Mouse (Mus musculus): ENCODE measurements around the gene Gm12248.

Gm12248 gene

DNA sequence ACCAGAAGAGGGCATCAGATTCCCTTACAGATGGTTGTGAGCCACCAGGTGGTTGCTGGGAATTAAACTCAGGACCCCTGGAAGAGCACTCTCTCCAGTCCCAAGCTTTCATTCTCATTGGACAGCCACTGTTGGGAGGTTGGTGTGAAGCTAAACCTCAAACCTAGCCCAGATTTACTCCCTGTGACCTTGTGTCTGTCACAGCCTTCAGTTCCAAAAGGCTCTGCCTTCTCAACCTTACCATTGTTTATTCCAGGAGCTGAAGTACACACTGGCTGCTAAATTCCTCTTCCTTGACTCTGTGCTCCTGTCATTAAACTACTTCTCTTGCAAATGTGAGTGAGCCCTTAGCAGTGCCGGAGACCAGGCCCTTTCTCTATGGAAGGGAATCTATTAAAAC lies 64.0 kb downstream of the Gm12248 start:
- DNase-seq, result no peak

DNA sequence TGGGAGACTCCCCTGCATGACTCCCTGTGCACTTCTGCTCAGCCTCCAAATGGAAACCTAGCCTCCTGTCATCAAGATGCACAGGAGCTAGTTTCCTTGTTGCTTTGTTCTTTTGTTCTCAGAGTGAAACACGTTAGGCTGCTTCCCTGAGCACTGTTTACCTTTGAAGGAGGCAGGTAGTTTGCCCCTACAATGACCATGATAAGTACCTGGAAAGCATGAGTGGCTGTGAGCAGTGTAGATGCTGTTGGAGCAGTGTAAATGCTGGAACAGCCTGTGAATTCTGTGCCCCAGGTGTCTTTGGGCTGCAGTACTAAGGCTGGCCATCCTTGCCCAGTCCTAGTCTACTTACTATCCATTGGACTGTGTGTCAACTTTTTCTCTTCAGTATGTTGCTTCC lies 66.1 kb downstream of the Gm12248 start:
- DNase-seq, result no peak

DNA sequence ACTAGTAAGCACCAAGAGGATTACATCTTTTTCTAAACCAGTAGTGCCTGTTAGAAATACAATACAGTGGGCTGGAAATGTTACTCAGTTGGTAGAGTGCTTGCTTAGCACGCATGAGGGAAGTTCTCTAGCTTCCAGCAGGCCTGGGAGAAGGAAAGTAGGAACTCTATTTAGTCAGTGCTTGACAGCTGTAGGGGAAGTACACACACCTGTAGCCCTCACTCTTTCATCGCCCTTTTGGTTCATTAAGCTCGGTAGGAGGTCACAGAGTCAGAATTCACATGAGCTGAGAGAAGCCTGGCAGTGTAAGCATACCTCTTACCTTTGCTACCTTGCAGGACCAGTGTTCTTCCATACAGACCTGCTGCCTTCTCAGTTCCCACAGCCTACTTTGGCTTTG lies 66.6 kb downstream of the Gm12248 start:
- DNase-seq, result no peak

DNA sequence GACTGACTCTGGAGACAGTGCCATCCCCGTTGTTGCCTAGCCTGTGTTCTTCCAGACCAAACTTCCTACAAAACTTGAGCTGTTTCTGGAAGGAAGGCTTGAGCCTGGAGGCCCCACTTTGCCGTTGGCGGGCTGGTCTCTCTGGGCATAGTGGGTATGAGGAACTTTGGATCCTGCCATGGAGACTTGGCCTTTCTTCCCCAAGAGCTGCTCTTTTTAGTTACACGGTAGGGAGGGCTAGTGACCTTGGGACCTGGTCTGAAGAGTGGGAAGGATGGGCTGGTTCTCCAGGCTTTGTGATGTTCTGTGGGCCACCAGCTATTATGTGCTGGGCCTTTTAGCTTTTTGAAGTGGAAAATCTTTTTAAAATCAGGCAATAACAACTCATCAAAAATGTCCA lies 67.1 kb downstream of the Gm12248 start:
- DNase-seq, result no peak

DNA sequence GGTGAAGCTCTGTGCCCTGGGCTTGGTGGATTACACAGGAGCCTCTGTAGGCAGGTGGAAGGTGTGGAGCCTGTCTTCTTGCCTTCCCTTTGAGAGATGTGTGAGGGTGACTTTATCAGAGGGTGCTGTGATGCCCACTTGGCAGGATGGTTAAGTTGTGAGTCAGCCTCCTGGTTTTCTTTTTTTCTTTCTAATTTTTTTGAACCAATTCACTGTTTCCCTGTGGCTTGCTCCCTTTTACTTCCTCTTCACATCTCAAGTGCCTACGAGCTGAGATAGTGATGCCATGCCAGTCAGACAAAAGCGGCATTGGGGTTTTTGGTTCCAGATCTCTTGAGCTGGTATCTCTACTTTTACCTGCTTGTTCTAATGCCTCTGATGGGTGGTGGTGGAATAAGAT lies 68.3 kb downstream of the Gm12248 start:
- DNase-seq, result no peak

DNA sequence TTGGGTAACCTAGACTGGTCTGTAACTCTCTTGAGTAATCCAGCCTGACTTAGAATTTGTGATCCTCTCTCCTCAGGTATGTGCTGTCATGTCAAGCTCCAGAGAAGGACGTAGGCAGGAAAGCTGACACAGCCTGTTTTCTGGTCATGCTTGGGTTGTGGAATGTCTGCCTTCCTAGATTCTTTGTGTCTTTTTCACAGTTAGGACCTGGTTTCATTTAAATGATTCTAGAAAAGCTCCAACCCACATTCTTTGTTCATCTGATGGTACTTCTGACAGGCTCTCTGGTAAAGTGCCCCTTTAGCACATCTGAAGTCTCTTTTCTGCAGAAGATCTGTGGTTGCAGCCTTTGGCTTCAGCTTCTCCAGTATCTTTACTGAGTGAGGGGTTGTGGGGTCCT lies 68.7 kb downstream of the Gm12248 start:
- no peak for DNase-seq

DNA sequence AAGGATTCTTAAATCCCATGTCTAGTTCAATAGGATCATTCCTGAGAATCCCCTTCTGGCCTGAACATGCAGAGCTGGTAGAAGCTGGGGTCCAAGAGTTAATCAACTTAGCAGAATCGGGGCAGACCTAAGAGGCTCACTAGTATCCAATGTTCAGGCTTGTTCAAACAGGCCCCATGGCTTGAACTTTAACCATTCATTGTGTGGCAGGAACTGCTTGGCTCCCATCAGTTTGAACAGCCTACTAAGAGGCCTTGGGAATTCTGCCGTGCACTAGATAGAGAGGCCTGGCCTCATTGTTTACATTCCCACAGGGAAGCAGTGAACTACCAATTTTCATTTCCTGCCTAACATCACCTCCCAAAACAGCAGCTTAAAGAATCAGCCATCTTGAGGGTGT lies 71.3 kb downstream of the Gm12248 start:
- DNase-seq, result no peak

DNA sequence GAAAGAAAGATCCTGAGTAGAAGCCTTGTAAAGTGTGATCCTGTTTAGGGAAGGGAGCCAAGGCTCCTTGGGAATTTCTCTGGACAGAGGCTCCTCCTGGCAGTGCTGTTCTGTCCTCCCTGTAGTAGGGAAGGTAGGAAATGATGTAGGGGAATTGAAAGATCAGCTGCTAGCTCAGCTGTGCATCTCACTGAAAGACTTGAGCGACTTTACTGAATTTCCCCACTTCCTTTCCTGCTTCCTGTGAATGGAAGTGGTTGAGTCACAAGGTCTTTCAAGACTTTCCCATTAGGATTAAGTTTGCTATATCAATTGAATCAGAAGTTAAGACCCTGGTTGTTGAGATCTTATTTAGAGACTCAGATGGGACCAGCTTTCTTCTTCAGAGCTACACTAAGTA lies 71.8 kb downstream of the Gm12248 start:
- DNase-seq, result no peak

DNA sequence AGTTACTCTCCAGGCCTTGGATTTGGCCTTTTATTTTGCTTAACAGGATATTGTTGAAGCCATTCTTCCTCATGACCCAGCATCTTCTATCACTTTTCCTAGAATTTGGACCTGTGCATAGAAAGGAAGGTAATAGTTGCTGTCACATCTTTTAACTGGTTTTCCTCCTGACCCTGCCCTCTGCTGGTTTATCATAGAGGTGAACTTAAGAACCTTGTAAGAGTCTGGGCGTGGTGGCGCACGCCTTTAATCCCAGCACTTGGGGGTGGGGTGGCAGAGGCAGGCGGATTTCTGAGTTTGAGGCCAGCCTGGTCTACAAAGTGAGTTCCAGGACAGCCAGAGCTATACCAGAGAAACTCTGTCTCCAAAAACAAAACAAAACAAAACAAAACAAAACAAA lies 74.2 kb downstream of the Gm12248 start:
- no peak for DNase-seq

DNA sequence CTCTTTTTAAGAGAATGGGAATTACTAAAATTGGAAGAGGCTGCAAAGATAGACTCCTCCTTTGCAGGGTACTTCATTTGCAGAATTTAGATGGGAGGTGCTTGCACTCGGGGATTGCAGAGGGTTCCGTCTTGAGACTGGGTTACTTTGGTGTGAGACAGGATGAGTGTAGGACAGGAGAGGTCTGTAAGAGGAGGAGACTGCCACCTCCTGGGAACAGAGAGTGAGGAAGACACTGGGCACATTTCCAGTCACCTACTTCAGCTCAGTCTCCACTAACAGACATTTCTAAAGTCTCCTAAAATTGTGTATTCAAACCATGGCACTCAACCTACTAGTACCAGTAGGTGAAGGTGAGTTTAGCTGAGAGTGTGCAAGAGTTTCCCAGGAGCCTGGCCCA lies 74.6 kb downstream of the Gm12248 start:
- DNase-seq, result no peak

DNA sequence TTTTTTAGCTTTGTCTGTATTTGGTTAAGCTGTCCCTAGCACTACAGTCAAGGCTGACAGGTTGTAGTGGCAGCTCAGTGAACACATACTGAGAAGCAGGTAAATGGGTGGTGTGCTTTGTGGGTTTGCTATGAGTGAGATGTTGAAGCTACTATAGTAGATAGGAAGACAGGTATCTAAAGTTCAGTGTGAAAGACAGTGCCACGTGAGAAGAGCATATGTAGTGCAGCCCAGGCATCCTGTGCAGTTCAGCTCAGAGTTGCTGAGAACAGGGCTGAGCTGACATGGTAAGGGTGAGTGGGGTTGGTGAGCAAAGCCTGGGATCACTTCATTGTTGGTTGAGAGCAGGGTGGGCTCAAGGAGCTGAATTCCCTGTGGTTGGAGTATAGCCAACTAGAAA lies 75.5 kb downstream of the Gm12248 start:
- DNase-seq, result no peak

DNA sequence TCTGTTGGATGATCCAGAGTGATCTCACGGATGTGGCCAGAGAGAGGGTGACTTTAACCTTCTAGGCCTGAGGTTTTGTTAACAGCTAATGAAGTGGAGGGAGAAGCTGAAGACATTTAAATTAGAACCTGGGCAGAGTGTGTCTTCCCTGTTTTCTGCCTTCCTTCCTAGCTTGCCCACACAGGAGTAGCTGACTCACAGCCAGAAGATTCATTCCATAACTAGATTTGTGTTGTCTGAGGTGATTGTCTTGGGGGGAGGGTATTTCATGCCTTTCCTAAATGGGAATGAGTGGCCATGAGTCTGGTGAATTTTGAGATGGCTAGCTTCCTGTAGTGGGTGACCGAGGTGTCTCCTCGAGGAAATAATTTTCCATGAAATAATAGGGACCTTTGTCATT lies 76.6 kb downstream of the Gm12248 start:
- no peak for DNase-seq

DNA sequence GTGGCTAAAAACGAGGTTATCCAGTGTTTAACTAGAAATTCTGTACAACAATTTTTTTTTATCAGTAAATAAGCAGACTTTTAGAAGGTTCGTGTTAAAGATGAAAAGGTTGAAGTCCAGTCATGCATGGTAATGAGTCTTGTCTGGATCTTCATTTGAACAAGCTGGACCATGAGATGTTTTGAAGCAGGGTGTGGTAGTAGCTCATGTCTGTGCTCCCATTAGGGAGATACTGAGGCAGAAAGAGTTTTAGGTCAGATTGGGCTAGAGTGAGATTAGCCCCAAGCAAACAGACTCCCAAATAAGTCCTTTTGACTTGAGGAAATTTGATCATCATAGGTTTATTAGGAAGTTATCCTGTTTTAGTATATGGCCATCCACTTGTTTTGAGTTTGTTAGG lies 77.6 kb downstream of the Gm12248 start:
- no peak for DNase-seq

DNA sequence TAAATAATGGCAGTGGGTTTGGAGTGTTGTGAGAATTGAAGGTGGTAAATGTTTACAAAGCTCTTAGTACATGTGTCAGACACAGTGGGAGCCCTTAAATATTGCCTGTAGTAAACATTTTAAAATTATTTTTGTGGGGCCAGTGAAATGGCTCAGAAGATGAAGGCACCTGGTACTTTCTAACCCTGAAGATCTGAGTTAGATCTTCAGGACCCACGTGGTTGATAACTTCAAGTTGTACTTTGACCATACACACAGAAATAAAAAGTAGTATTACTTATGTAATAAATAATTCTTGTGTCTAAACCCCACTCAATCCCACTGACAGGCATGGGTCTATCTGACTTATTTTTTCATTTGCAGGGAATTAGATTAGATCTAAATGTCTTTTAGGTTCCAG lies 78.3 kb downstream of the Gm12248 start:
- DNase-seq, result no peak

Data from cerebellum, adult 9-11 months (tissue).